Mouse (Mus musculus): Measurements from ENCODE around the gene Toporsl.

Toporsl gene

GRCm38 (mm10) chr4:52595927-52596326 is at the start of gene Toporsl:
Gene Toporsl, plus strand, starts transcription at chr4:52596274.
- DNase-seq = no peak

GRCm38 (mm10) chr4:52557672-52558071 is 38.4 kb upstream of the Toporsl start:
- DNase-seq = no peak

- DNase-seq = no peak
Measured at GRCm38 (mm10) chr4:52558080-52558479, 38.0 kb upstream of the Toporsl start.

GRCm38 (mm10) chr4:52563859-52564258 is 32.2 kb upstream of the Toporsl start:
- DNase-seq = no peak

- DNase-seq = no peak
Measured at GRCm38 (mm10) chr4:52586194-52586734, 9.8 kb upstream of the Toporsl start.

GRCm38 (mm10) chr4:52593821-52594356 is 2.2 kb upstream of the Toporsl start:
- no peak for DNase-seq

GRCm38 (mm10) chr4:52594632-52595031 is 1.4 kb upstream of the Toporsl start:
- no peak for DNase-seq

- no peak for DNase-seq
Measured at GRCm38 (mm10) chr4:52598180-52598881, 2.3 kb downstream of the Toporsl start.

- DNase-seq = no peak
Measured at GRCm38 (mm10) chr4:52606923-52607322, 10.8 kb downstream of the Toporsl start.

- no peak for DNase-seq
Measured at GRCm38 (mm10) chr4:52634986-52635385, 38.9 kb downstream of the Toporsl start.

- DNase-seq = no peak
Measured at GRCm38 (mm10) chr4:52647791-52648190, 51.7 kb downstream of the Toporsl start.

GRCm38 (mm10) chr4:52659701-52660100 is 63.6 kb downstream of the Toporsl start:
- no peak for DNase-seq

GRCm38 (mm10) chr4:52660701-52661117 is 64.6 kb downstream of the Toporsl start:
- no peak for DNase-seq

- DNase-seq = no peak
Measured at GRCm38 (mm10) chr4:52661311-52661710, 65.2 kb downstream of the Toporsl start.
